Mouse (Mus musculus): ENCODE results near the gene Gm3629. TPM values are rescaled to one million over a fixed set of nuclear protein-coding genes. Genes with fewer than 3 reads are reported as not detected.
"Not testable (repeated sequence)": the region's sequence is repeated elsewhere in the genome, so short reads cannot be mapped to it uniquely, and the experiment has no call there.

Gene Gm3629
- 1.0 TPM in 1 of 2 replicates, not detected in the other for polyA plus RNA-seq (2015; fragmentation: Nextera tagmentation; extraction: Ambion mirVana)

- H3K9me3 ChIP-seq (ENCODE audit: control insufficient read depth, low read length); ATAC-seq; H3K36me3 ChIP-seq (ENCODE audit: control insufficient read depth, insufficient read depth); H3K4me2 ChIP-seq (ENCODE audit: low read length); H3K27me3 ChIP-seq (replicated peaks; ENCODE audit: control insufficient read depth, insufficient read depth, low read length); H3K9ac ChIP-seq (replicated peaks; ENCODE audit: low read depth, low read length); H3K4me3 ChIP-seq (replicated peaks; ENCODE audit: low read length); H3K4me1 ChIP-seq (replicated peaks; ENCODE audit: control insufficient read depth, insufficient read depth, low read length); H3K27ac ChIP-seq (ENCODE audit: low read length): not testable (repeated sequence)
- WGBS = 44% methylated on average over 1 of the region's 2 CpGs
Measured at GRCm38 (mm10) chr14:6590513-6590912, at the start of gene Gm3629. Gm3629 (minus strand) TSS chr14:6590613.

DNA sequence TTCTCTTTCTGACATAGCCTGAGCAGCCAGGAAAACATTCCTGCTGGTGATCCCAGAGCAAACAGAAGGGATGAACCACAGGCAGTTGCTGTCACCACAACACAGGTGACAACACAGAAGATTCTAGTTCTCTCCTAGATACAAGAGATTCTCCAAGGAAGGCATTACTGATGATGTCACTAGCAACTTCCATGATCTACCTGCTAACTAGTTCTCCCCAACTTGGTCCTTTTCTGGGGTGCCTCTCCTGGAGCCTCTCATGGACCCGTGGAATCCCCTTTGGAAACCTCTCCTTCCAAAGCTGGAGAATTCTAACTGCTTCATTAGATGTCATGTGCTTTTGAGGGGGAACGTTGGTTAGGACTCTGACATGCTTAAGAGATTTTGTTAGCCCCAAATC lies 31.9 kb upstream of the Gm3629 start, which contains the start of gene Gm3460:
Gm3460 (minus strand) TSS at position 101 of the 400 bp plus-strand sequence.
- WGBS = 60% methylated on average over 1 of the region's 2 CpGs
- H3K27me3 ChIP-seq (replicated peaks; ENCODE audit: control insufficient read depth, insufficient read depth, low read length) = not testable (repeated sequence)

DNA sequence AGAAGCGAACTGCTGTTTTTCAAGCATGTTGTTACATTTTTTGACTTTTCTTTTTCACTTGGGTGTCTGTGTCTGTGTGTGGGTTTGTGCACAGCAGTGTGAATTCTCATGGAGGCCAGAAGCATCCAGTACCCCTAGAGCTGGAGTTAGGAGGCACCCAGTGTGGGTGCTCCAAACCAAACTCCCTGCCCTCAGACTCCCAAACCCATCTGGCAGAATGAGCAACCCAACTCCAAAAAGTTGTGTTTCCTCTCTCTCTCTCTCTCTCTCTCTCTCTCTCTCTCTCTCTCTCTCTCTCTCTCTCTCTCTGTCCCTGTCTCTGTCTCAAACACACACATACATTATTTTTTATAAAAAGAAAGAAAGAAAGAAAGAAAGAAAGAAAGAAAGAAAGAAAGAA lies 16.0 kb upstream of the Gm3629 start:
- H3K27ac ChIP-seq (ENCODE audit: low read length); H3K4me2 ChIP-seq (ENCODE audit: low read length); ATAC-seq; H3K9ac ChIP-seq (replicated peaks; ENCODE audit: low read depth, low read length); H3K27me3 ChIP-seq (replicated peaks; ENCODE audit: control insufficient read depth, insufficient read depth, low read length); H3K36me3 ChIP-seq (ENCODE audit: control insufficient read depth, insufficient read depth); H3K9me3 ChIP-seq (ENCODE audit: control insufficient read depth, low read length); H3K4me1 ChIP-seq (replicated peaks; ENCODE audit: control insufficient read depth, insufficient read depth, low read length); H3K4me3 ChIP-seq (replicated peaks; ENCODE audit: low read length): not testable (repeated sequence)
- WGBS = no CpG with 5 or more reads among the region's 1 CpGs

More for the DNA sequence above, 31.9 kb upstream of the Gm3629 start, which contains the start of gene Gm3460:
- H3K4me2 ChIP-seq (ENCODE audit: low read length); H3K4me3 ChIP-seq (replicated peaks; ENCODE audit: low read length); ATAC-seq; H3K27ac ChIP-seq (ENCODE audit: low read length); H3K4me1 ChIP-seq (replicated peaks; ENCODE audit: control insufficient read depth, insufficient read depth, low read length); H3K9ac ChIP-seq (replicated peaks; ENCODE audit: low read depth, low read length); H3K9me3 ChIP-seq (ENCODE audit: control insufficient read depth, low read length); H3K36me3 ChIP-seq (ENCODE audit: control insufficient read depth, insufficient read depth): not testable (repeated sequence)

GRCm38 (mm10) chr14:6605004-6605403 lies 14.6 kb upstream of the Gm3629 start:
- H3K36me3 ChIP-seq (ENCODE audit: control insufficient read depth, insufficient read depth); ATAC-seq; H3K9me3 ChIP-seq (ENCODE audit: control insufficient read depth, low read length); H3K27ac ChIP-seq (ENCODE audit: low read length); H3K27me3 ChIP-seq (replicated peaks; ENCODE audit: control insufficient read depth, insufficient read depth, low read length); H3K4me1 ChIP-seq (replicated peaks; ENCODE audit: control insufficient read depth, insufficient read depth, low read length): not testable (repeated sequence)
- WGBS = 3% methylated on average over 18 of the region's 20 CpGs
- Histone ChIP-seq H3K4me2 (ENCODE audit: low read length) (peak overlapping the region; percentile 74), H3K9ac (replicated peaks; ENCODE audit: low read depth, low read length) (peak overlapping the region; percentile 51), H3K4me3 (replicated peaks; ENCODE audit: low read length) (peak overlapping the region; percentile 43)

DNA sequence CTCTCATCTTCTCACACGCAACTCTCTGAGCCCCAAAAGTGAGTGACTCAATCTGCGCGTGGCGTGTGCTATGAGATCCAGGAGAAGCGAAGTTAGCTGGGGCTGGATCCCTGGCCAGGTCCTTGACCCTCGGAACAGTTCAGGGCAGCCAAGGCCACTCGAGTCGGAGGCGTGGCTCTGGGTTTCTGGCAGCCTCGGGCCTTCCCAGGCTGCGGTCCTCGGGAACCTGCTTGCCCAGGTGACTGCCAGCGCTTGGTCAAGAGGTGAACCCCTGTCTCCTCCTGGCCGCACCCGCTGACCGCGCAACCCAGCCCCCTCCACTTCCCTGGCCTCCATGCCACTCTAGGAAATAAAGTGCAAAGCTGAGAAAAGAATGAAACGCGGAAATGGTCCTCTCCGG lies 14.1 kb upstream of the Gm3629 start:
- not testable (repeated sequence) for H3K27me3 ChIP-seq (replicated peaks; ENCODE audit: control insufficient read depth, insufficient read depth, low read length); H3K9me3 ChIP-seq (ENCODE audit: control insufficient read depth, low read length); ATAC-seq; H3K4me1 ChIP-seq (replicated peaks; ENCODE audit: control insufficient read depth, insufficient read depth, low read length); H3K27ac ChIP-seq (ENCODE audit: low read length); H3K36me3 ChIP-seq (ENCODE audit: control insufficient read depth, insufficient read depth)
- WGBS = 4% methylated on average over 17 of the region's 20 CpGs
- H3K4me3 ChIP-seq (replicated peaks; ENCODE audit: low read length) = peak overlapping the region; percentile 43
- peak overlapping the region; percentile 74 for H3K4me2 ChIP-seq (ENCODE audit: low read length)
- H3K9ac ChIP-seq (replicated peaks; ENCODE audit: low read depth, low read length) = peak overlapping the region; percentile 51

- not testable (repeated sequence) for H3K4me2 ChIP-seq (ENCODE audit: low read length); H3K27ac ChIP-seq (ENCODE audit: low read length); H3K4me1 ChIP-seq (replicated peaks; ENCODE audit: control insufficient read depth, insufficient read depth, low read length); H3K9me3 ChIP-seq (ENCODE audit: control insufficient read depth, low read length); ATAC-seq; H3K27me3 ChIP-seq (replicated peaks; ENCODE audit: control insufficient read depth, insufficient read depth, low read length); H3K4me3 ChIP-seq (replicated peaks; ENCODE audit: low read length); H3K36me3 ChIP-seq (ENCODE audit: control insufficient read depth, insufficient read depth); H3K9ac ChIP-seq (replicated peaks; ENCODE audit: low read depth, low read length)
- 60% methylated on average over 1 of the region's 2 CpGs for WGBS
Measured at GRCm38 (mm10) chr14:6537190-6537589, 53.2 kb downstream of the Gm3629 start, which contains the start of gene Gm8356. Gm8356 (minus strand) TSS chr14:6537290.

Other genes with a start within 250 kb of the Gm3629 start
- gene Gm3618, start 246.9 kb downstream of the Gm3629 start, polyA plus RNA-seq (2015; fragmentation: Nextera tagmentation; extraction: Ambion mirVana) = not detected in 2 replicates
- not detected in 2 replicates for gene Gm16440, start 200.3 kb downstream of the Gm3629 start, polyA plus RNA-seq (2015; fragmentation: Nextera tagmentation; extraction: Ambion mirVana)
- 3.1 and 3.6 TPM in 2 replicates for gene Gm3591, start 178.1 kb downstream of the Gm3629 start, polyA plus RNA-seq (2015; fragmentation: Nextera tagmentation; extraction: Ambion mirVana)
- not detected in 2 replicates for gene Gm3594, start 146.0 kb downstream of the Gm3629 start, polyA plus RNA-seq (2015; fragmentation: Nextera tagmentation; extraction: Ambion mirVana)
- not detected in 2 replicates for gene Gm8356, start 53.3 kb downstream of the Gm3629 start, polyA plus RNA-seq (2015; fragmentation: Nextera tagmentation; extraction: Ambion mirVana)
- 0.37 TPM in 1 of 2 replicates, not detected in the other for gene Gm3460, start 31.8 kb upstream of the Gm3629 start, polyA plus RNA-seq (2015; fragmentation: Nextera tagmentation; extraction: Ambion mirVana)
- not detected in 2 replicates for gene Gm10251, start 93.6 kb upstream of the Gm3629 start, polyA plus RNA-seq (2015; fragmentation: Nextera tagmentation; extraction: Ambion mirVana)
- gene Gm8050, start 129.6 kb upstream of the Gm3629 start, polyA plus RNA-seq (2015; fragmentation: Nextera tagmentation; extraction: Ambion mirVana) = not detected in 2 replicates
- 11.5 and 16.2 TPM in 2 replicates for gene Gm3636, start 151.7 kb upstream of the Gm3629 start, polyA plus RNA-seq (2015; fragmentation: Nextera tagmentation; extraction: Ambion mirVana)
- not detected in 2 replicates for gene Gm8362, start 183.8 kb upstream of the Gm3629 start, polyA plus RNA-seq (2015; fragmentation: Nextera tagmentation; extraction: Ambion mirVana)
- not detected in 2 replicates for gene Gm3642, start 249.7 kb upstream of the Gm3629 start, polyA plus RNA-seq (2015; fragmentation: Nextera tagmentation; extraction: Ambion mirVana)

All from forebrain, embryonic 16.5 days (tissue).